Mouse (Mus musculus) ovary, adult 2 months (tissue): ENCODE data around the gene Gprc6a. TPM values are rescaled to one million over a fixed set of nuclear protein-coding genes. Genes with fewer than 3 reads are reported as not detected.

Experiments used
- polyA plus RNA-seq: library from polyadenylated mRNA; depleted of rRNA; stranded (reverse); fragments of >200 nt; gene quantifications from 2 replicates; pipeline ENCODE4 v1.2.3, GENCODE M21; 2012; rRNA removed

The Gprc6a gene
- polyA plus RNA-seq = not detected in 2 replicates

GRCm38 (mm10) chr10:51631411-51632136 is at the start of gene Gprc6a:
Gene Gprc6a, minus strand, starts transcription at chr10:51631461.

GRCm38 (mm10) chr10:51677548-51678250 is 46.4 kb upstream of the Gprc6a start, which contains the start of gene Rfx6:
Gene Rfx6, plus strand, starts transcription at chr10:51677756.

GRCm38 (mm10) chr10:51590139-51590574 is 41.1 kb downstream of the Gprc6a start, which contains the start of gene Fam162b:
Gene Fam162b, minus strand, starts transcription at chr10:51590517.

Other genes with a start within 250 kb of the Gprc6a start
- 2.9 and 4.4 TPM in 2 replicates for gene Gm49339, start 150.8 kb downstream of the Gprc6a start, polyA plus RNA-seq
- gene Lilr4b, start 150.8 kb downstream of the Gprc6a start, polyA plus RNA-seq = 1.4 and 2.5 TPM in 2 replicates
- gene Lilrb4a, start 140.5 kb downstream of the Gprc6a start, polyA plus RNA-seq = 1.3 and 1.8 TPM in 2 replicates
- 0.87 TPM in 1 of 2 replicates, not detected in the other for gene Fam162b, start 40.9 kb downstream of the Gprc6a start, polyA plus RNA-seq
- not detected in 2 replicates for gene Rfx6, start 46.3 kb upstream of the Gprc6a start, polyA plus RNA-seq